Mouse (Mus musculus): ENCODE results near the gene Pwp2.

DNA sequence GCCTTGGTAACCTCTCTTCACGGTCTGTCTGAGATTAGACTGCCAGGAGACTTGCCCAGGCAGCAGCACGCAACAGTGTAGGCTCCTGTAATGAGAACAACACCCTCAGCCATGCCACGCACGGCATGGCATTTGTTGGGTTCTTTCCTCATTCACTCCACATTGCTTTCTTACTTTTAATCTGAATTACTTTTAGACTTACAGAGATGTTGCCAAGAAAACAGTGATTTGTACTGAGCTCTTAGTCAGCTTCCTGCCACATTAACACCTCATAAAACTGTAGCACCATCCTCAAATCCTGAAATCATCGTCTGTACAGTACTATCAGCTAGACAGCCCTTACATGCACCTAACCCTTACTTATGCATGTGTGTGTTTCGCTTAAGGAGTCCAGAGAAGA lies 33.6 kb upstream of the Pwp2 start:
- no peak for TF ChIP-seq CTCF (IDR thresholded peaks at IDR 0.05; ENCODE audit: low read depth, low read length)
- TF ChIP-seq TAL1 (conservative IDR thresholded peaks at IDR 0.05; ENCODE audit: low read depth, low read length): no peak
- no peak for TF ChIP-seq GATA1 (IDR thresholded peaks at IDR 0.05; ENCODE audit: borderline replicate concordance, low read length)
